ENCODE assay signal across 16 mouse cellular contexts in the genomic region with DNA sequence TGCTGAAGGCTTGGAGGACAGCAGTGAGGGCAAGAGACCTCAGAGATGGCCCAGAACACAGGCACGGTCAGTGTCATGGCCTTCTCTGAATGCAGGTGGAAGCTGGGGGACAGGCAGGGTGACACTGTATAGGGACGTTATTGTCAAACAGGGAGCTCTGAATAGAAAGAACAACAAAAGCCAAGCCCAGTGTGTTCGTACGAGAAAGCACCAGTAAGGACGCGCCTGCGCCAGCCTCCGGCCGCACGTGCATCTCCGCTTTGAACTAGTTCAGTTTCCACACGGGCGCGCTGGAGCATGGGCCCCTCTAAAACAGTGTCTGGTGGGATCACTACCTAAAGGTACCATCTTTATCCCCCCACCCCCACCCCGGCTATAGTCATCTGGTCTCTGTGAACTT. TPM values are rescaled to one million over a fixed set of nuclear protein-coding genes. Genes with fewer than 3 reads are reported as not detected.
DNase-seq lines count a peak whose midpoint lies in the region; ATAC-seq lines count a peak whose summit lies in the region.
"Had no signal": no experiment of that assay in that cellular context is flagged by ENCODE, and none has a peak within 500 bp of the region (broad histone marks: within the 10 kb centered on the region; RNA-seq: fewer than 3 reads in every experiment).

No protein-coding gene starts in this region.

- H3K9ac ChIP-seq in liver, embryonic 11.5 days (ENCODE audit: low read depth, low read length): no peak overlapping the region
- H3K9ac ChIP-seq in liver, embryonic 16.5 days (ENCODE audit: low read depth, low read length): peak overlapping the region; percentile 66; the same call in 1 of the 2 replicates
- H3K9ac ChIP-seq in neural tube, embryonic 13.5 days: peak overlapping the region; percentile 52; the same call in 1 of the 2 replicates
- H3K9ac ChIP-seq: embryonic facial prominence, embryonic 12.5 days; heart, embryonic 15.5 days had no signal

- no peak overlapping the region for H3K4me2 ChIP-seq in liver, embryonic 11.5 days
- no peak overlapping the region for H3K4me2 ChIP-seq in liver, embryonic 16.5 days (ENCODE audit: low read depth, low read length)
- no peak overlapping the region for H3K4me2 ChIP-seq in neural tube, embryonic 13.5 days
- H3K4me2 ChIP-seq: embryonic facial prominence, embryonic 12.5 days; heart, embryonic 15.5 days had no signal

- no peaks in the 10 kb centered on the region for H3K27me3 ChIP-seq in erythroblast, embryonic 14.5 days (ENCODE audit: control insufficient read depth)
- no peaks in the 10 kb centered on the region for H3K27me3 ChIP-seq in liver, embryonic 11.5 days (replicated peaks; ENCODE audit: control insufficient read depth, insufficient read depth, low read length)
- H3K27me3 ChIP-seq in liver, embryonic 16.5 days (ENCODE audit: control insufficient read depth, insufficient read depth, low read depth, low read length): no peaks in the 10 kb centered on the region
- no peaks in the 10 kb centered on the region for H3K27me3 ChIP-seq in neural tube, embryonic 13.5 days
- H3K27me3 ChIP-seq: embryonic facial prominence, embryonic 12.5 days; heart, embryonic 15.5 days had no signal

- H3K4me1 ChIP-seq in erythroblast, embryonic 14.5 days (ENCODE audit: control insufficient read depth): peaks cover 85% of the 10 kb centered on the region
- peaks cover 57% of the 10 kb centered on the region for H3K4me1 ChIP-seq in liver, embryonic 11.5 days (replicated peaks; ENCODE audit: control insufficient read depth, insufficient read depth, low read length)
- H3K4me1 ChIP-seq in liver, embryonic 16.5 days (ENCODE audit: control insufficient read depth, low read depth, low read length): peaks cover 64% of the 10 kb centered on the region
- H3K4me1 ChIP-seq in neural tube, embryonic 13.5 days (replicated peaks): peaks cover 28% of the 10 kb centered on the region

- H3K36me3 ChIP-seq in erythroblast, embryonic 14.5 days (ENCODE audit: control insufficient read depth): peaks cover 78% of the 10 kb centered on the region
- peaks cover 18% of the 10 kb centered on the region; the same call in 1 of the 2 replicates for H3K36me3 ChIP-seq in liver, embryonic 11.5 days (ENCODE audit: control insufficient read depth, insufficient read depth, low read length)
- H3K36me3 ChIP-seq in liver, embryonic 16.5 days (ENCODE audit: control insufficient read depth, insufficient read depth): peaks cover 21% of the 10 kb centered on the region
- H3K36me3 ChIP-seq in neural tube, embryonic 13.5 days: peaks cover 32% of the 10 kb centered on the region; the same call in 1 of the 2 replicates

- WGBS in liver, embryonic 11.5 days: 93% methylated on average over 15 of the region's 15 CpGs
- 90% methylated on average over 15 of the region's 15 CpGs for whole genome bisulfite sequencing in liver, embryonic 16.5 days (ENCODE audit: insufficient replicate concordance)
- 46% methylated on average over 15 of the region's 15 CpGs for WGBS in neural tube, embryonic 13.5 days

- ATAC-seq in erythroblast, adult 5-6 weeks (replicated peaks; ENCODE audit: low FRiP score, poor library complexity, severe bottlenecking): no peak
- ATAC-seq in liver, embryonic 11.5 days (replicated peaks; ENCODE audit: low FRiP score): no peak
- no peak for ATAC-seq in liver, embryonic 16.5 days (ENCODE audit: low read depth)
- ATAC-seq in neural tube, embryonic 13.5 days (ENCODE audit: low read depth): no peak

- H3K27ac ChIP-seq in liver, embryonic 11.5 days (ENCODE audit: low read depth, low read length): peak overlapping the region; percentile 49
- peak overlapping the region; percentile 88 for H3K27ac ChIP-seq in liver, embryonic 16.5 days (ENCODE audit: low read length)
- H3K27ac ChIP-seq in neural tube, embryonic 13.5 days (replicated peaks): no peak overlapping the region
- H3K27ac ChIP-seq: embryonic facial prominence, embryonic 12.5 days had no signal

- H3K4me3 ChIP-seq in erythroblast, embryonic 14.5 days (replicated peaks): peak overlapping the region; percentile 13
- H3K4me3 ChIP-seq in liver, embryonic 11.5 days (ENCODE audit: low read depth, low read length): no peak overlapping the region
- H3K4me3 ChIP-seq in liver, embryonic 16.5 days (ENCODE audit: low read depth, low read length): no peak overlapping the region
- no peak overlapping the region for H3K4me3 ChIP-seq in neural tube, embryonic 13.5 days
- H3K4me3 ChIP-seq: embryonic facial prominence, embryonic 12.5 days; heart, embryonic 15.5 days had no signal

- no peak for DNase-seq in liver, embryonic 11.5 days (ENCODE audit: low spot score)
- DNase-seq in liver: no peak
- DNase-seq in gastrocnemius, adult 18-20 months (ENCODE audit: low spot score): no peak
- DNase-seq in B cell, adult 2 months: no peak
- DNase-seq: adrenal gland, postnatal 36 days; cerebellum, adult 18-20 months; kidney, adult 8-10 months; left cerebral cortex, postnatal 4 days; lung, postnatal 10 days; retina, postnatal 1 day had no signal

- no peaks in the 10 kb centered on the region for H3K9me3 ChIP-seq in erythroblast, embryonic 14.5 days (ENCODE audit: control insufficient read depth, low read length)
- H3K9me3 ChIP-seq in liver, embryonic 11.5 days (ENCODE audit: control insufficient read depth, low read length): no peaks in the 10 kb centered on the region
- no peaks in the 10 kb centered on the region for H3K9me3 ChIP-seq in liver, embryonic 16.5 days (replicated peaks; ENCODE audit: control insufficient read depth, low read length)
- no peaks in the 10 kb centered on the region for H3K9me3 ChIP-seq in neural tube, embryonic 13.5 days
- H3K9me3 ChIP-seq: embryonic facial prominence, embryonic 12.5 days; heart, embryonic 15.5 days had no signal

RNA-seq across cellular contexts. Expression of a gene that starts 1.7 kb away (rescaled TPM):
- polyA plus RNA-seq in erythroblast, embryonic 14.5 days (2012): 0.02 and 0.03 TPM in 2 replicates
- total RNA-seq in erythroblast, adult 5-6 weeks (2015; ENCODE audit: low replicate concordance): 1.5 and 4.4 TPM in 2 replicates
- total RNA-seq in erythroblast, adult 5-6 weeks (2017; ENCODE audit: low replicate concordance): 1.0 and 4.5 TPM in 2 replicates
- polyA plus RNA-seq in liver, embryonic 11.5 days (2014; fragmentation: Nextera tagmentation; extraction: Ambion mirVana): 0.27 and 0.53 TPM in 2 replicates
- polyA plus RNA-seq in liver, embryonic 16.5 days (2015; fragmentation: Nextera tagmentation; extraction: Ambion mirVana): 0.12 and 0.14 TPM in 2 replicates
- polyA plus RNA-seq in neural tube, embryonic 13.5 days (2015; fragmentation: Nextera tagmentation; extraction: Ambion mirVana): 3.1 and 3.7 TPM in 2 replicates
- total RNA-seq in gastrocnemius, adult 18-20 months (2021): under 1 TPM in 1 of 2 experiments, not detected in 1; 0.11 TPM

RNA-seq across cellular contexts. Expression of a gene that starts 35.8 kb away (rescaled TPM):
- not detected in 2 replicates for polyA plus RNA-seq in erythroblast, embryonic 14.5 days (2012)
- 0.63 TPM in 1 of 2 replicates, not detected in the other for total RNA-seq in erythroblast, adult 5-6 weeks (2015; ENCODE audit: low replicate concordance)
- total RNA-seq in erythroblast, adult 5-6 weeks (2017; ENCODE audit: low replicate concordance): not detected in 2 replicates
- 2.0 and 2.3 TPM in 2 replicates for polyA plus RNA-seq in liver, embryonic 11.5 days (2014; fragmentation: Nextera tagmentation; extraction: Ambion mirVana)
- 0.33 and 0.42 TPM in 2 replicates for polyA plus RNA-seq in liver, embryonic 16.5 days (2015; fragmentation: Nextera tagmentation; extraction: Ambion mirVana)
- 4.9 and 7.0 TPM in 2 replicates for polyA plus RNA-seq in neural tube, embryonic 13.5 days (2015; fragmentation: Nextera tagmentation; extraction: Ambion mirVana)
- total RNA-seq in gastrocnemius, adult 18-20 months (2021): 1 to 10 TPM; 7.3 to 7.4 TPM

RNA-seq across cellular contexts. Expression of a gene that starts 49.5 kb away (rescaled TPM):
- not detected in 2 replicates for polyA plus RNA-seq in erythroblast, embryonic 14.5 days (2012)
- not detected in 2 replicates for total RNA-seq in erythroblast, adult 5-6 weeks (2015; ENCODE audit: low replicate concordance)
- 0.42 and 2.3 TPM in 2 replicates for total RNA-seq in erythroblast, adult 5-6 weeks (2017; ENCODE audit: low replicate concordance)
- 1.0 and 1.4 TPM in 2 replicates for polyA plus RNA-seq in liver, embryonic 11.5 days (2014; fragmentation: Nextera tagmentation; extraction: Ambion mirVana)
- polyA plus RNA-seq in liver, embryonic 16.5 days (2015; fragmentation: Nextera tagmentation; extraction: Ambion mirVana): 0.33 and 0.41 TPM in 2 replicates
- 0.63 and 1.0 TPM in 2 replicates for polyA plus RNA-seq in neural tube, embryonic 13.5 days (2015; fragmentation: Nextera tagmentation; extraction: Ambion mirVana)
- 1 to 10 TPM; 2.5 to 3.0 TPM for total RNA-seq in gastrocnemius, adult 18-20 months (2021)
